Mouse (Mus musculus) spleen, adult 12 weeks (tissue): Measurements from ENCODE around the gene Plekho1.

Source experiments
- DNase-seq: peaks from one replicate; pipeline ENCODE4 v3.0.0; 2022; ENCODE audit warnings: low spot score

Plekho1 gene

GRCm38 (mm10) chr3:95945731-95946240 lies 50.0 kb downstream of the Plekho1 start:
- no peak for DNase-seq

DNA sequence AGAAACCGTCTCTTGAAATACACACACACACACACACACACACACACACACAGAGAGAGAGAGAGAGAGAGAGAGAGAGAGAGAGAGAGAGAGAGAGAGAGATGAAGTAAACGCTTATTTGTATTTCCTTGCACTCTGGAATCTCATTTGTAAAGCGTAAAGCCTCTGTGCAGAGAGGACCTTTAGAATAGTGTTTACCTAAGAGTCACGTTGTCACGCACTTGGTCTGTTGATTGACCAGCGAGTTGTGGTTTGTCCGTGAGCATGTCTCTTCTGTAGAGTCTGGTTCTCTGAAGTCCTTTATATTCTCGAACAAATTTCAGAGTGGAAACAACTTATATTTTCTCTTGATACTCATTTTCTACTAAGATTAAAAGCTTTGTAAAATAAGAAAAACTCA lies 51.1 kb downstream of the Plekho1 start:
- DNase-seq = no peak

DNA sequence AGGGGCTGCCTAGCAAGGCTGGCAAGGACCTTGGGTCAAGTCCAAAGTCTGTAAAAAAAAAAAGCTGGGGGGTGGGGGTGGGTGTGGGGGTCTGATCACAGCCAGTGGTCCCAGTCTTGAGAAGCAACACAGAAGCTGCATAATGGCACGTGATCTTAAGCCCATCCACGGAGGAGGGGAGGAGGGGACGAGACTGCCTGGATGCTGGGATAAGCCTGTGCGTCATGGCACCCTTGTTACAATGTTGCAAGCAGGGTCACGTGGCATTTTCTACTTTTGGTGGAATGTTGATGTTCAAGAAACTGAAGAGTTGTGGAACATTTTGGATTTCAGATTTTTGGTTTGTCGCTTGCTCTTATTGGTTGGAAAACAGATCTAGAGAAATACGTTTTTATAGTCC lies 52.6 kb downstream of the Plekho1 start:
- DNase-seq = no peak

DNA sequence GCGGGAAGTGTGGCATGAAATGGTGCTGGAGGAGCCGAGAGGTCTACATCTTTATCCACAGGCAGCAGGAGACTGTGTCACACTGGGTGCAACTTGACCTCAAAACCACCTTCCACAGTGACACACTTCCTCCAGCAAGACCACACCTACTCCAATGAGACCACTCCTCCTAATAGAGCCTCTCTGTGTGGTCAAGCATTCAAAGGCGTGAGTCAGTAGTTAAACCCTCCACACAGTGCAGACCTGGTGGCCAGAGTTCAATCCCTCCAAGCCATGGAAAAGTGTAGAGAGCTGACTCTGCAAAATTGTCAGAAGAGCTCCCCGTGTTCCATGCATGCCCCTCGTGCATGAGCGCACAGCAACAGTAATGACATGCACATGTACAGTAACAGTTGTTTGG lies 53.1 kb downstream of the Plekho1 start:
- no peak for DNase-seq

GRCm38 (mm10) chr3:95938835-95939234 lies 57.0 kb downstream of the Plekho1 start:
- peak; percentile 14 for DNase-seq
